Comparison of ENCODE assay signal across 14 mouse cellular contexts in the genomic region with DNA sequence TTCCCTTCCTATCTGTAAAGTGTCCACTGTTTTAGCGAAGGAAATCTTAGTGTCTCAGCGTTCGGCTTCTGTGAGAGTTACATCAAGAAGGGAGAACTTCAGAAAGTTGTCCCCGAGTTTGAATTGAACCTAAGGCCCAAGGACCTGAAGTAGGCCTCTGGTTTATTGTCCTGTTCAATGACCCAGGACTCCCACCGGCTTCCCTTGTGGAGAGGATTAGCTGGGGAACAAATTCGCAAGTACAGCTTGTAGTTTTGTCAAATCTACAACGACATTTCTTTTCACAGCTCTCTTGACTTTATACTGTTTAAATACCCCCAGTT. TPM values are rescaled to one million over a fixed set of nuclear protein-coding genes. Genes with fewer than 3 reads are reported as not detected.
DNase-seq lines count a peak whose midpoint lies in the region; ATAC-seq and TF ChIP-seq lines count a peak whose summit lies in the region.
"Had no signal": no experiment of that assay in that cellular context is flagged by ENCODE, and none has a peak within 500 bp of the region (broad histone marks: within the 10 kb centered on the region; RNA-seq: fewer than 3 reads in every experiment).

No protein-coding gene starts in this region.

- no peak overlapping the region for H3K9ac ChIP-seq in hindbrain, embryonic 16.5 days (ENCODE audit: low read depth, low read length)
- no peak overlapping the region for H3K9ac ChIP-seq in stomach, postnatal 0 days (ENCODE audit: low read length)
- H3K9ac ChIP-seq: heart, embryonic 13.5 days; limb, embryonic 13.5 days; liver, postnatal 0 days had no signal

- no peak overlapping the region for H3K4me3 ChIP-seq in gastrocnemius, adult 2 months
- H3K4me3 ChIP-seq in testis, adult 2 months (ENCODE audit: control insufficient read depth, low read depth, low read length): peak overlapping the region; percentile 68
- H3K4me3 ChIP-seq in hindbrain, embryonic 16.5 days (ENCODE audit: low read length): no peak overlapping the region
- H3K4me3 ChIP-seq in stomach, postnatal 0 days (ENCODE audit: low read depth, low read length): no peak overlapping the region
- H3K4me3 ChIP-seq: heart, embryonic 13.5 days; limb, embryonic 13.5 days had no signal

- H3K27ac ChIP-seq in gastrocnemius, adult 2 months: peak overlapping the region; percentile 88
- H3K27ac ChIP-seq in testis, adult 2 months (ENCODE audit: control insufficient read depth, insufficient read depth, low read depth, low read length): no peak overlapping the region
- peak overlapping the region; percentile 54; the same call in 1 of the 2 replicates for H3K27ac ChIP-seq in hindbrain, embryonic 16.5 days (ENCODE audit: low read depth, low read length)
- 0 out of 2 replicates have a peak overlapping the region, but pooled peaks have one; percentile 45 for H3K27ac ChIP-seq in stomach, postnatal 0 days (replicated peaks)
- H3K27ac ChIP-seq: heart, embryonic 13.5 days; limb, embryonic 13.5 days had no signal

- 18% methylated on average over 7 of the region's 7 CpGs for WGBS in hindbrain, embryonic 16.5 days
- 44% methylated on average over 7 of the region's 7 CpGs for WGBS in stomach, postnatal 0 days

- TF ChIP-seq CTCF in gastrocnemius, adult 2 months (IDR thresholded peaks at IDR 0.05): no peak
- TF ChIP-seq CTCF in testis, adult 2 months (IDR thresholded peaks at IDR 0.05; ENCODE audit: control insufficient read depth, insufficient read depth, insufficient replicate concordance, low read depth, low read length): no peak
- TF ChIP-seq CTCF in stomach, postnatal 0 days (IDR thresholded peaks at IDR 0.05; ENCODE audit: low read depth): no peak

- H3K4me1 ChIP-seq in testis, adult 2 months (ENCODE audit: control insufficient read depth, insufficient read depth, low read length): no peaks in the 10 kb centered on the region
- H3K4me1 ChIP-seq in hindbrain, embryonic 16.5 days (ENCODE audit: control insufficient read depth, insufficient read depth, low read depth, low read length): no peaks in the 10 kb centered on the region
- no peaks in the 10 kb centered on the region for H3K4me1 ChIP-seq in stomach, postnatal 0 days (replicated peaks; ENCODE audit: control insufficient read depth, insufficient read depth)
- H3K4me1 ChIP-seq: limb, embryonic 13.5 days had no signal

- no peak overlapping the region for H3K4me2 ChIP-seq in hindbrain, embryonic 16.5 days (ENCODE audit: low read length)
- H3K4me2 ChIP-seq in stomach, postnatal 0 days (replicated peaks; ENCODE audit: low read depth): no peak overlapping the region
- H3K4me2 ChIP-seq: heart, embryonic 13.5 days; limb, embryonic 13.5 days had no signal

- no peak for TF ChIP-seq POLR2A in testis, adult 2 months (IDR thresholded peaks at IDR 0.05; ENCODE audit: control insufficient read depth, low read depth, low read length)

- H3K36me3 ChIP-seq in testis, adult 2 months (ENCODE audit: control insufficient read depth, insufficient read depth, low read length): no peaks in the 10 kb centered on the region
- H3K36me3 ChIP-seq in hindbrain, embryonic 16.5 days (ENCODE audit: control insufficient read depth, insufficient read depth, low read length): no peaks in the 10 kb centered on the region
- no peaks in the 10 kb centered on the region for H3K36me3 ChIP-seq in stomach, postnatal 0 days (ENCODE audit: control insufficient read depth, insufficient read depth, low read length)
- H3K36me3 ChIP-seq: heart, embryonic 13.5 days; limb, embryonic 13.5 days had no signal

- ATAC-seq in hindbrain, embryonic 16.5 days: no peak
- no peak for ATAC-seq in stomach, postnatal 0 days (ENCODE audit: low FRiP score, low TSS enrichment)
- ATAC-seq in activated CD4-positive, CD25-positive, alpha-beta regulatory T cell, adult 4 months: no peak
- ATAC-seq: liver, postnatal 0 days had no signal

- no peaks in the 10 kb centered on the region for H3K27me3 ChIP-seq in testis, adult 2 months (ENCODE audit: control insufficient read depth, insufficient read depth, low read length)
- H3K27me3 ChIP-seq in hindbrain, embryonic 16.5 days (replicated peaks; ENCODE audit: control insufficient read depth, insufficient read depth, low read length): no peaks in the 10 kb centered on the region
- H3K27me3 ChIP-seq in stomach, postnatal 0 days (ENCODE audit: control insufficient read depth, insufficient read depth, low read length): no peaks in the 10 kb centered on the region
- H3K27me3 ChIP-seq: heart, embryonic 13.5 days; limb, embryonic 13.5 days had no signal

- intact Hi-C loops in gastrocnemius, adult 2 months (cut with DNase I): no loop called here

- no peak for TF ChIP-seq EP300 in stomach, postnatal 0 days (optimal IDR thresholded peaks at IDR 0.05)

- no peak for DNase-seq in gastrocnemius, adult 2 months
- DNase-seq in gastrocnemius, adult 8-10 months (ENCODE audit: low spot score in 2 of 2): no peak
- DNase-seq in testis, postnatal 14 days (ENCODE audit: low spot score): no peak
- DNase-seq in stomach, postnatal 0 days (ENCODE audit: low spot score): no peak
- no peak for DNase-seq in right cerebral cortex, adult 2 months (ENCODE audit: low spot score in 2 of 2)
- DNase-seq: cerebellum, adult 8-10 months; liver, postnatal 0 days; lung, postnatal 4 days; thymus, postnatal 14 days had no signal

- no peaks in the 10 kb centered on the region for H3K9me3 ChIP-seq in hindbrain, embryonic 16.5 days (ENCODE audit: control insufficient read depth, low read length)
- H3K9me3 ChIP-seq in stomach, postnatal 0 days (ENCODE audit: control insufficient read depth, low read length): no peaks in the 10 kb centered on the region
- H3K9me3 ChIP-seq: heart, embryonic 13.5 days; limb, embryonic 13.5 days had no signal

RNA-seq across cellular contexts. Expression of gene Gpd2, which starts 29.9 kb away (rescaled TPM):
- 100 to 1,000 TPM; 155 to 233 TPM for total RNA-seq in gastrocnemius, adult 2 months (2021)
- total RNA-seq in gastrocnemius, adult 8-10 months (2022): 100 to 1,000 TPM; 193 to 241 (median 217) TPM
- 220 and 242 TPM in 2 replicates for polyA plus RNA-seq in testis, adult 2 months (2012; rRNA removed)
- polyA plus RNA-seq in hindbrain, embryonic 16.5 days (2015; fragmentation: Nextera tagmentation; extraction: Ambion mirVana): 31.4 and 31.6 TPM in 2 replicates
- 32.4 and 33.5 TPM in 2 replicates for polyA plus RNA-seq in stomach, postnatal 0 days (2015; fragmentation: Nextera tagmentation; extraction: Ambion mirVana)
- 10 to 100 TPM; 13.9 to 14.6 TPM for polyA plus RNA-seq in activated CD4-positive, CD25-positive, alpha-beta regulatory T cell, adult 4 months (2017; shearing (Covaris generic))
